Mouse (Mus musculus): Measurements from ENCODE around the gene Cdkn1a. TPM values are rescaled to one million over a fixed set of nuclear protein-coding genes. Genes with fewer than 3 reads are reported as not detected.
"Not testable (repeated sequence)": the region's sequence is repeated elsewhere in the genome, so short reads cannot be mapped to it uniquely, and the experiment has no call there.

Gene Cdkn1a
- polyA plus RNA-seq, 1 experiment from 2014 or later = 144 TPM

DNA sequence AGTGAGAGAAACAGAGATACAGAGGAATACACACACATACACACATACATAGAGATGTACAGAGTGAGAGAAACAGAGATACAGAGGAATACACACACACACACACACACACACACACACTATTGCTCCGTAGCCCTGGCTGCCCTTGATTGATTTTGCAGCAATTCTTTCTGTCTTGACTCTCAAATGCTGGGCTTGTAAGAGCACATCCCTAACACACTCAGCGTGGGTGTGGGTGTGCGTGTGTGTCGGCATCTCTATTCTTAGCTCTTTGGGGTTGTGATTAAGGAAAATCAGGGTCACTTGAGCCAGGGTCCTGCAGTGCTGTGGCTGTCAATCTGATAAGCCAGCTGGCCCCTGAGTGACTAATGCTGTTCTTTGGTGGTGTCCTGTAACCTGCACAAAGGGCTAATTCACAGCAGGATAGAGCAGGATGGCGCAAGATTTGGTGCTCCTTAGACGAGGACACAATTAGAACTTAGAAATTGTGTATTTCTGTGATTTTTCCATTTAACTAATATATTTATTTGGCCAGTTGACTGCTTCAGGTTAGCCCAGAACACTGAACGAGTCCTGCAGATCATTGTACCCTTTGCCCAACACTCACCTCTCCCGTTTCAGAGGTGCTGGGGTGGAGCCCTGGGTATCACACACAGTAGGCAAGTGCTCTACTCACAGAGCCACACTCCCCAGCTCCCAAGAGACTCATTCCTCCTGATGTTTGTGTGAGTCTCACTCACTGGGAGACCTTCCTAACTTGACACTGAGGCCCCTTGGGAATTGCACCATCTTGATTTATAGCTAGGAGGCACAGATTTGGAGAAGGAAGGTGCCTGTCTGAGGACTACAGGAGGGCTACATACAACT is 27.4 kb upstream of the Cdkn1a start:
- ATAC-seq (ENCODE audit: insufficient read depth, low FRiP score) = no peak
- no peaks in the 10 kb centered on the region for H3K27me3 ChIP-seq (ENCODE audit: control insufficient read depth, insufficient read depth, low read length)
- 54% methylated on average over 8 of the region's 8 CpGs for WGBS

DNA sequence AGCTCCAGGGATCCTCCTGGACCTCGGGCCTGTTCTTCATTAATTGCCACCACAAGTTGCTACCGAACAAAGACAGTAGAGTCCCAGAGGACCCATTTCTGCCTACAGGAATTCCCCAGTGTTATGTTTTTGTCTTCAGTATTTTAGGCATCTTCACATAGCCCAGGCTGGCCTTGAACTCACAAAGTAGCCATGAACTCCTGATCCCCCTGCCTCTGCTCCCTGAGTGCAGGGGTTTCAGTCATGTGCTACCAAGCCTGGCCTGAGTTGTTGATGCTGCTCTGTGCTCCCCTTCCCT is 26.8 kb upstream of the Cdkn1a start:
- no peak overlapping the region for H3K4me2 ChIP-seq (ENCODE audit: low read depth, low read length)
- peaks cover 7% of the 10 kb centered on the region for H3K4me1 ChIP-seq (ENCODE audit: control insufficient read depth, insufficient read depth, low read length)
- no peak overlapping the region for H3K4me3 ChIP-seq (replicated peaks; ENCODE audit: low read length)
- 75% methylated on average over 2 of the region's 2 CpGs for WGBS
- H3K27me3 ChIP-seq (ENCODE audit: control insufficient read depth, insufficient read depth, low read length) = no peaks in the 10 kb centered on the region
- no peaks in the 10 kb centered on the region for H3K36me3 ChIP-seq (ENCODE audit: control insufficient read depth, insufficient read depth, low read length)
- no peak overlapping the region for H3K9ac ChIP-seq (ENCODE audit: low read length)
- H3K9me3 ChIP-seq (replicated peaks; ENCODE audit: control insufficient read depth, low read length) = no peaks in the 10 kb centered on the region
- ATAC-seq (ENCODE audit: insufficient read depth, low FRiP score) = no peak
- H3K27ac ChIP-seq (ENCODE audit: low read length) = no peak overlapping the region

More for the DNA sequence above, 27.4 kb upstream of the Cdkn1a start:
- Histone ChIP-seq H3K4me2 (ENCODE audit: low read depth, low read length) (no peak overlapping the region), H3K27ac (ENCODE audit: low read length) (no peak overlapping the region), H3K36me3 (ENCODE audit: control insufficient read depth, insufficient read depth, low read length) (no peaks in the 10 kb centered on the region), H3K4me3 (replicated peaks; ENCODE audit: low read length) (no peak overlapping the region), H3K4me1 (ENCODE audit: control insufficient read depth, insufficient read depth, low read length) (peaks cover 7% of the 10 kb centered on the region), H3K9me3 (replicated peaks; ENCODE audit: control insufficient read depth, low read length) (no peaks in the 10 kb centered on the region), H3K9ac (ENCODE audit: low read length) (no peak overlapping the region)

DNA sequence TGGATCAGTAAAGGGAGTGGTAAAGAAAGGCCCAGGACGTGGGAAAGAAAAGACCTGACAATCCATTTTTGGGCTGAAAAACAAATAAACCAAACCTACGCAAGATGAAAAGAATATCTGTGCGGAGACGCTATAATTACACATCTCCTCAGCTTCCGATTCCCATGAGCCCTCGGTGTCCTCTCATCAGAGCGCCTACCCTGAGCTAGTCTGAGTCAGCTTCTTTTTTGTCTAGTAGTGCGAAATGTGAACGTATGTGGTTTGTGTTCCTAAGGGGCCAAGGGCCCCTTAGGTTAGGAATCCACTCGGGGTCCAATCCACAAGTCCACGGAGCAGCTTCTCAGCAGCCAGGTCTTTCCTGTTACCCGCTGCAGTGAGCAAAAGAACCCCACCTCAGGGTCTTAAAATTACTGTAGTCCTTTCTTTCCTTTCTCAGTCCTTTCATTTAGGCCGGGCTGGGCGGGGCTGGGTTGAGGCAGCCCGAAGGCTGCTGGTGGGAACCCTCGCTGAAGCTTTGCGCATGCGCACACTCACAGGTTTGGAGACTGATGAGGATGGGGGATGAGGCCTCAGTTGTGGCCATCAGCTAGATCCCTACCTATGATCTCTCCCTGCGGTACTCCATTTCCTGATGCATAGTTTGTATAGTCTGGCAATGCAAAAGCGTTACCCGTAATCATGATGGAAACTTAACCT is 25.4 kb upstream of the Cdkn1a start:
- ATAC-seq (ENCODE audit: insufficient read depth, low FRiP score) = no peak
- Histone ChIP-seq H3K36me3 (ENCODE audit: control insufficient read depth, insufficient read depth, low read length) (no peaks in the 10 kb centered on the region), H3K4me2 (ENCODE audit: low read depth, low read length) (no peak overlapping the region), H3K4me3 (replicated peaks; ENCODE audit: low read length) (no peak overlapping the region), H3K9ac (ENCODE audit: low read length) (no peak overlapping the region), H3K9me3 (replicated peaks; ENCODE audit: control insufficient read depth, low read length) (no peaks in the 10 kb centered on the region), H3K4me1 (ENCODE audit: control insufficient read depth, insufficient read depth, low read length) (peaks cover 10% of the 10 kb centered on the region), H3K27ac (ENCODE audit: low read length) (no peak overlapping the region), H3K27me3 (ENCODE audit: control insufficient read depth, insufficient read depth, low read length) (no peaks in the 10 kb centered on the region)
- 81% methylated on average over 21 of the region's 21 CpGs for WGBS

DNA sequence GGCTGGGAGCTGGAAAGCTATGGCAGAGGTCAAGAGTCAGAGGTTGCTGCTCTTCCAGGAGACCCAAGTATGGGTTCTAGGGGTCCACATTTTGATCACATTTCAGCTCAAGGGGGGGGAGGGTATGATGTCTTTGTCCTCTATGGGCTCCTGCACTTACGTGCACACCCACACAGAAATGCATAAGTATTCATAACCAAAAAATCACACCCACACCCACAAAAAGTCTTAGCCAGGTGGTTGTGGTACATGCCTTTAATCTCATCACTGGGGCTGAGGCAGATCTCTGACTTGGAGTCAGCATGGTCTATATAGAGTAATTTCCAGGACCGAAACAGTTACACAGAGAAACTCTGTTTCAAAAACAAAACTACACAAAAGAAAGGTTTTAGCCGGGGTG is 24.8 kb upstream of the Cdkn1a start:
- WGBS = 92% methylated on average over 3 of the region's 3 CpGs
- H3K4me1 ChIP-seq (ENCODE audit: control insufficient read depth, insufficient read depth, low read length) = peaks cover 13% of the 10 kb centered on the region
- H3K9ac ChIP-seq (ENCODE audit: low read length) = no peak overlapping the region
- no peak overlapping the region for H3K4me3 ChIP-seq (replicated peaks; ENCODE audit: low read length)
- no peaks in the 10 kb centered on the region for H3K27me3 ChIP-seq (ENCODE audit: control insufficient read depth, insufficient read depth, low read length)
- no peak overlapping the region for H3K27ac ChIP-seq (ENCODE audit: low read length)
- H3K9me3 ChIP-seq (replicated peaks; ENCODE audit: control insufficient read depth, low read length) = no peaks in the 10 kb centered on the region
- H3K36me3 ChIP-seq (ENCODE audit: control insufficient read depth, insufficient read depth, low read length) = no peaks in the 10 kb centered on the region
- H3K4me2 ChIP-seq (ENCODE audit: low read depth, low read length) = no peak overlapping the region
- ATAC-seq (ENCODE audit: insufficient read depth, low FRiP score) = no peak

DNA sequence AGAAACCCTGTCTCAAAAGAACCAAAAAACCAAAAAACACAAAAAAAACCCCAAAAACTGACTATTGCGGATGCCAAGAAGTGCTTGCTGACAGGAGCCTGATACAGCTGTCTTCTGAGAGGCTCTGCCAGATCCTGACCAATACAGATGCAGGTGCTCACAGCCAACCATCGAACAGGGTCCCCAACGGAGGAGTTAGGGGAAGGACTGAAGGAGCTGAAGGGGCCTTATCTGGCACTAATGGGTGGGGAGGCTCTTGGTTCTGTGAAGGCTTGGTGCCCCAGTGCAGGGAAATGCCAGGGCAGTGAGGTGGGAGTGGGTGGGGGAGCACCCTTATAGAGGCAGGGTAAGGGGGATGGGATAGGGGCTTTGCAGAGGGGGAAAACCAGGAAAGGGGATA is 23.4 kb upstream of the Cdkn1a start:
- H3K9me3 ChIP-seq (replicated peaks; ENCODE audit: control insufficient read depth, low read length); H3K4me2 ChIP-seq (ENCODE audit: low read depth, low read length); ATAC-seq (ENCODE audit: insufficient read depth, low FRiP score); H3K9ac ChIP-seq (ENCODE audit: low read length); H3K27ac ChIP-seq (ENCODE audit: low read length); H3K36me3 ChIP-seq (ENCODE audit: control insufficient read depth, insufficient read depth, low read length); H3K4me3 ChIP-seq (replicated peaks; ENCODE audit: low read length); H3K27me3 ChIP-seq (ENCODE audit: control insufficient read depth, insufficient read depth, low read length): not testable (repeated sequence)
- H3K4me1 ChIP-seq (ENCODE audit: control insufficient read depth, insufficient read depth, low read length) = peaks cover 16% of the 10 kb centered on the region
- 75% methylated on average over 3 of the region's 3 CpGs for WGBS

DNA sequence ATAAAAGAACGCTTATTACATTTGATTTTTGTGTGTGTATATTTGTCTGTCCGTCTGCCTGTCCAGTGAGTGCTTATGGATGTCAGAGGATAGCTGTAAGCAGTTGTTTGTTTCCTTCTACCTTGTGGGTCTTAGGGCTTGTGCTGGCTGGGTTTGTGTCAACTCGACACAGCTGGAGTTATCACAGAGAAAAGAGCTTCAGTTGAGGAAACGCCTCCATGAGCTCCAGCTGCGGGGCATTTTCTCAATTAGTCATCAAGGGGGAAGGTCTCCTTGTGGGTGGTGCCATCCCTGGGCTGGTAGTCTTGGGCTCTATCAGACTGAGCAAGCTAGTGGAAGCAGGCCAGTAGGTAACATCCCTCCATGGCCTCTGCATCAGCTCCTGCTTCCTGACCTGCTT is 22.9 kb upstream of the Cdkn1a start:
- H3K4me3 ChIP-seq (replicated peaks; ENCODE audit: low read length) = no peak overlapping the region
- peaks cover 16% of the 10 kb centered on the region for H3K4me1 ChIP-seq (ENCODE audit: control insufficient read depth, insufficient read depth, low read length)
- no peak for ATAC-seq (ENCODE audit: insufficient read depth, low FRiP score)
- no peaks in the 10 kb centered on the region for H3K27me3 ChIP-seq (ENCODE audit: control insufficient read depth, insufficient read depth, low read length)
- 51% methylated on average over 5 of the region's 5 CpGs for WGBS
- no peak overlapping the region for H3K4me2 ChIP-seq (ENCODE audit: low read depth, low read length)
- H3K27ac ChIP-seq (ENCODE audit: low read length) = no peak overlapping the region
- no peaks in the 10 kb centered on the region for H3K9me3 ChIP-seq (replicated peaks; ENCODE audit: control insufficient read depth, low read length)
- H3K36me3 ChIP-seq (ENCODE audit: control insufficient read depth, insufficient read depth, low read length) = no peaks in the 10 kb centered on the region
- no peak overlapping the region for H3K9ac ChIP-seq (ENCODE audit: low read length)

DNA sequence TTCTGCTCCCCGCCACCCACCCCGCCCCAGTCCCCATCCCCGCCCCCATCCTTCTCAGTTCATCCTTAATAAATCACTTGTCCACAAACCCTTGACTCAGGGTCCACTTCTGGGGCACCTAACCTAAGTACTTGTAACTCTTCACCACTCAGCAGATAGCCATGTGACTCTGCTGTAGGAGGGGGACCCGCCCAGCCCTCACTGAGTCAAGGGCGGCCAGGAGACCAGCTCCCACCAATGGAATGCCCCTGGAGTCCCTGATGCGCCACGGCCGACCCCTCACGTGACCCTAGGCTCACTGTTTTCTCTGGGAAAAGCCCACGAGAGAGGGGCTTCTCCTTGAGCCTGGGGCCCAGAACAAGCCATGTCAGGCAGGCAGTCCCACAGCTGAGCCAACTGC is 21.7 kb upstream of the Cdkn1a start:
- 71% methylated on average over 10 of the region's 10 CpGs for WGBS
- Histone ChIP-seq H3K27ac (ENCODE audit: low read length) (no peak overlapping the region), H3K4me3 (replicated peaks; ENCODE audit: low read length) (no peak overlapping the region), H3K9ac (ENCODE audit: low read length) (no peak overlapping the region), H3K36me3 (ENCODE audit: control insufficient read depth, insufficient read depth, low read length) (no peaks in the 10 kb centered on the region), H3K9me3 (replicated peaks; ENCODE audit: control insufficient read depth, low read length) (no peaks in the 10 kb centered on the region), H3K4me2 (ENCODE audit: low read depth, low read length) (no peak overlapping the region), H3K4me1 (ENCODE audit: control insufficient read depth, insufficient read depth, low read length) (peaks cover 24% of the 10 kb centered on the region), H3K27me3 (ENCODE audit: control insufficient read depth, insufficient read depth, low read length) (no peaks in the 10 kb centered on the region)
- ATAC-seq (ENCODE audit: insufficient read depth, low FRiP score) = no peak

DNA sequence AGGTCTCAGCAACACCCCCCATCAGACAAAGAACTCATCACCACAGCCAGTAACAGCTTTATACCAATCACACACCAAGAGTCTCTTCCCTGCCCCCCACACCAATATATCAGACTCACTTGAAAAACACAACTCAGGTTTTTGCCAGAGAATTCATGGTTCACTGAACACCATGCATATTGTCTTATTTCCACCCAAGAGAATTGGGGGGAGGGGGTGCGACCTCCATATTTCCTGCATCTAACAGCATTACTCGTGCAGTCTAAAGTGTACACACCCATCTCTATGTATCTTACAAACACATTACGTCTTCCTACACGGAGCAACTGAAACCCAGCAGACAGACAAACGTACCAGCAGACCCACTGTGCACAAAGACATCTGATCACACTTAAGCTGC is 19.0 kb upstream of the Cdkn1a start:
- no peaks in the 10 kb centered on the region for H3K36me3 ChIP-seq (ENCODE audit: control insufficient read depth, insufficient read depth, low read length)
- 49% methylated on average over 5 of the region's 5 CpGs for WGBS
- H3K4me2 ChIP-seq (ENCODE audit: low read depth, low read length) = no peak overlapping the region
- no peak overlapping the region for H3K27ac ChIP-seq (ENCODE audit: low read length)
- no peak overlapping the region for H3K4me3 ChIP-seq (replicated peaks; ENCODE audit: low read length)
- no peak overlapping the region for H3K9ac ChIP-seq (ENCODE audit: low read length)
- no peak for ATAC-seq (ENCODE audit: insufficient read depth, low FRiP score)
- no peaks in the 10 kb centered on the region for H3K27me3 ChIP-seq (ENCODE audit: control insufficient read depth, insufficient read depth, low read length)
- H3K4me1 ChIP-seq (ENCODE audit: control insufficient read depth, insufficient read depth, low read length) = peaks cover 24% of the 10 kb centered on the region
- H3K9me3 ChIP-seq (replicated peaks; ENCODE audit: control insufficient read depth, low read length) = no peaks in the 10 kb centered on the region

DNA sequence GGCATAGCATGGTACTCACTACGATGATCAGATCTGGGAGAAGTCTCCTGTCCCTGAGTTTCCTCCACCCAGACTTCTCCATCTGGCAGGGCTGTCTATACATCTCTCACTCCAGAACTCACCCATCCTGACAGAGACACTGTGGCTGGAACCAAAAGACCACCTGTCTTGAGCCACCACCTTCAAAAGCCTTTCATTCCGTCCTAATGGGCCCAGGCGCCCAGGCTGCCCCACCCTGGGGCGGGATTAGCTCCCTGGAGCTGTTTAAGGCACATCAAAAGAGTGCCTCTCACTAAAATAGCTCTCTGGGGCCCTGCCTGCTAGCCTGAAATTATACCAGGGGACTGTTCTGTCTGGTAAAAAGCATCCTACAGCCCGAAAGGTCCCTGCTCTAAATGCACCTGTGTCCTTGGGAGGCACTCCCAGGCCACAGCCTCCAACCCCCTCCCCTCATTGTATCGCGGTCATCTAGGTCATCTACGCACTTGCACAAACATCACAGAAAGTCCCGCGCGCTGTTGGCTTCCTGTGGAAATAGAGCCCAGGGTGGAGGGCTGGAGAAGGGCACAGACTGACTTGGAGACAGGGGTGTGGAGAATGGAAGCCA is 18.0 kb upstream of the Cdkn1a start:
- H3K9me3 ChIP-seq (replicated peaks; ENCODE audit: control insufficient read depth, low read length) = no peaks in the 10 kb centered on the region
- ATAC-seq (ENCODE audit: insufficient read depth, low FRiP score) = no peak
- H3K4me1 ChIP-seq (ENCODE audit: control insufficient read depth, insufficient read depth, low read length) = peaks cover 24% of the 10 kb centered on the region
- 0 out of 2 replicates have a peak overlapping the region, but pooled peaks have one; percentile 26 for H3K9ac ChIP-seq (ENCODE audit: low read length)
- no peak overlapping the region for H3K27ac ChIP-seq (ENCODE audit: low read length)
- WGBS = 21% methylated on average over 11 of the region's 11 CpGs
- H3K36me3 ChIP-seq (ENCODE audit: control insufficient read depth, insufficient read depth, low read length) = no peaks in the 10 kb centered on the region
- no peaks in the 10 kb centered on the region for H3K27me3 ChIP-seq (ENCODE audit: control insufficient read depth, insufficient read depth, low read length)
- H3K4me3 ChIP-seq (replicated peaks; ENCODE audit: low read length) = no peak overlapping the region
- H3K4me2 ChIP-seq (ENCODE audit: low read depth, low read length) = no peak overlapping the region

Measured in stomach, embryonic 16.5 days (tissue).